Mouse (Mus musculus): ENCODE data around the gene Fbp1. TPM values are rescaled to one million over a fixed set of nuclear protein-coding genes. Genes with fewer than 3 reads are reported as not detected.

Gene Fbp1
- polyA plus RNA-seq, 1 experiment from 2014 or later, result 529 TPM

DNA sequence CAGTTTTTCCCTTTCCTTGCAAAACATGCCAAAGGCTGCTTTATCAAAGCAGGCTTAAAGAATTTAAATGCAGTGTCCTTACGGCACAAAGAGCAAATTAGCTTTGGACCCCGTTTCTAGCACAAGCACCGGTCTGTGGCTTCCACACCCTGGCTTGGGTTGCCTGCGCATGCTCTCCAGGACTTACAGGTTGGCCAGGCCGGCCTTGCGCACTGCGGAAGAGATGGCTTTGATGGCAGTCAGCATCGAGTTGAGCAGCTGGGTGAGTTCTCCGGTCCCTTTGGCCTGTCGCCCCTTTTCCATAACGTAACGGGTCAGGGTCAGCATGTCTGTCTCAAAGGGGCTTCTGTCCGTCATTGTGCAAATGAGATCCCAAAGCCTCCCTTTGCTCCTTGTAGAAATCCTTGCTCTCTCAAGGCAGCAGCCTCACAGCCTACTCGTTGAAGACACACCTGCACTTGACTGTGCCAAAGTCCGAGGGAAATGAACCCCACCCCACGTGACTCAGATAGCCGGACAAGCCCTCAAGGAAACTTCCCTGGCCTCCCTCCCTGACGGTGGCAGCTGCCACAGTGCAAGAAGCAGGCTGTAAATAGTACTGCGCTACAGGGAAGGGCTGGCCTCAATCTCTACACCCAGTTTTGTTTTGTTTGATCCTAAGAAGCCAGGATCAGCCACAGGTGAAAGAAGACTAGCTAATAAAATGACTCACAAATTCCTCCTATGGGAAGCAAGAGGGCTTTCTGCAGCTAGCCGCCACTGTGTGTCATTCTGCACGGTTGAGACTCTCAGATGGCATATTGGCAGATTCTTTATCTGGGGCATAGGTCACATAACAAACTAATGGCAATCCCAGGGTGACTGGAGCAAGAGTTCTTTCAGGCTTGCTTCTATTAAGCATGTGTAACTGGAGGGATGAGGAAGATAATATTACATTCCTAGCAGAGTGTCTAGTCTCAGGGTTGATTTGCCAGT, 29.9 kb downstream of the Fbp1 start, which contains the start of gene Fbp2:
Fbp2 (minus strand) TSS at position 482 of the 975 bp plus-strand sequence.
- peak within 1 kb of the TSS; percentile 95 for H3K27ac ChIP-seq (ENCODE audit: low read depth, low read length)
- 31% methylated on average over 21 of the region's 21 CpGs for WGBS
- H3K36me3 ChIP-seq (ENCODE audit: control insufficient read depth, insufficient read depth), result peaks cover 16% of the 10 kb centered on the region; the same call in 1 of the 2 replicates
- peak; percentile 5; the same call in 1 of the 2 replicates for TF ChIP-seq CTCF (IDR thresholded peaks at IDR 0.05; ENCODE audit: low read depth)
- peak; percentile 94 for ATAC-seq
- H3K9me3 ChIP-seq (ENCODE audit: control insufficient read depth), result no peaks in the 10 kb centered on the region
- peak within 1 kb of the TSS; percentile 71 for H3K4me2 ChIP-seq (replicated peaks; ENCODE audit: low read depth)
- peak within 1 kb of the TSS; percentile 40 for H3K4me3 ChIP-seq (ENCODE audit: low read depth, low read length)
- peak within 1 kb of the TSS; percentile 48; the same call in 1 of the 2 replicates for H3K9ac ChIP-seq (ENCODE audit: low read depth, low read length)
- no peaks in the 10 kb centered on the region for H3K27me3 ChIP-seq (replicated peaks; ENCODE audit: control insufficient read depth, insufficient read depth, low read length)
- no peaks in the 10 kb centered on the region for H3K4me1 ChIP-seq (replicated peaks; ENCODE audit: control insufficient read depth, insufficient read depth, low read length)

DNA sequence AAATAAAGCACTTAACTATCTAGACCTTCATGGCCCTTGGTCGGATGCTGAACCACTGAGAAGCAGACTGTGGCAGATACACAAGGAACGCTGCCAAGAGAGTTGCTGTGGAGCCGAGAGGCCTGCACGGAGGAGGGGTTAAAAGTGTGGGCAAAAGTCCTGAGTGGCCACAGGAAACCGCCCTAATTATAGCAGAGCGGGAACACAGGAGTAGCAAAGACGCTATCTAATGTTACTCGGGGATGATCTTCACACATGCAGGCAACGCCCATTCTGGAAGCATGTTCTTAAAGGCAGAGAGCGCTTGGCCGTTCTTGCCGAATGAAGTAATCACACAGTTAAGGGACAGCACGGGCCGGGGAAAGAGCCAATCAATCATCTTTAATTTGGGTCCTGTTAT, 31.2 kb downstream of the Fbp1 start:
- Histone ChIP-seq H3K4me2 (replicated peaks; ENCODE audit: low read depth) (peak overlapping the region; percentile 71), H3K9me3 (ENCODE audit: control insufficient read depth) (no peaks in the 10 kb centered on the region), H3K9ac (ENCODE audit: low read depth, low read length) (no peak overlapping the region), H3K4me3 (ENCODE audit: low read depth, low read length) (peak overlapping the region; percentile 40), H3K27me3 (replicated peaks; ENCODE audit: control insufficient read depth, insufficient read depth, low read length) (no peaks in the 10 kb centered on the region), H3K36me3 (ENCODE audit: control insufficient read depth, insufficient read depth) (peaks cover 20% of the 10 kb centered on the region; the same call in 1 of the 2 replicates), H3K4me1 (replicated peaks; ENCODE audit: control insufficient read depth, insufficient read depth, low read length) (no peaks in the 10 kb centered on the region), H3K27ac (ENCODE audit: low read depth, low read length) (peak overlapping the region; percentile 95)
- 37% methylated on average over 14 of the region's 14 CpGs for WGBS
- no peak for TF ChIP-seq CTCF (IDR thresholded peaks at IDR 0.05; ENCODE audit: low read depth)
- no peak; the same call in 1 of the 2 replicates for ATAC-seq

DNA sequence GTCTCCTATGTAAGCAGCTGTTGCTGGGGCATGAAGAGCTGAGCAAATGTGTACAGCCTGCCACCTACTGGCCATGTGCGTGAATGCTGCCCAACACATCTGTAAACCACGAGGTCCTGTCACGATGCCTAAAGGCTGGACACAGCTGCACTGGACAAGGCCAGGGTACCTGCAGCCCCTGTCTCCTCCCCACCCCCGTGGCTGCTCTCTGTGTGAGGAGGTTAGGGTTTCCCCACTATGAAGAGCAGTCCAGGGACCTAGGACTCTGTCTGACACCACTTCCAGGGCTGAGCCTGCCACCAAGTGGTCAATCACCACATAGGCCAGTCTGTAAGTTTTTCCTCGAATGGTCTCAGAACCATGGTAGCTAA, 31.8 kb downstream of the Fbp1 start:
- Histone ChIP-seq H3K27ac (ENCODE audit: low read depth, low read length) (0 out of 2 replicates have a peak overlapping the region, but pooled peaks have one; percentile 95), H3K4me3 (ENCODE audit: low read depth, low read length) (peak overlapping the region; percentile 40), H3K9me3 (ENCODE audit: control insufficient read depth) (no peaks in the 10 kb centered on the region), H3K36me3 (ENCODE audit: control insufficient read depth, insufficient read depth) (peaks cover 24% of the 10 kb centered on the region; the same call in 1 of the 2 replicates), H3K27me3 (replicated peaks; ENCODE audit: control insufficient read depth, insufficient read depth, low read length) (no peaks in the 10 kb centered on the region), H3K4me1 (replicated peaks; ENCODE audit: control insufficient read depth, insufficient read depth, low read length) (no peaks in the 10 kb centered on the region), H3K4me2 (replicated peaks; ENCODE audit: low read depth) (peak overlapping the region; percentile 71), H3K9ac (ENCODE audit: low read depth, low read length) (no peak overlapping the region)
- TF ChIP-seq CTCF (IDR thresholded peaks at IDR 0.05; ENCODE audit: low read depth), result peak; percentile 94
- WGBS, result 5% methylated on average over 5 of the region's 5 CpGs
- peak; percentile 43 for ATAC-seq

DNA sequence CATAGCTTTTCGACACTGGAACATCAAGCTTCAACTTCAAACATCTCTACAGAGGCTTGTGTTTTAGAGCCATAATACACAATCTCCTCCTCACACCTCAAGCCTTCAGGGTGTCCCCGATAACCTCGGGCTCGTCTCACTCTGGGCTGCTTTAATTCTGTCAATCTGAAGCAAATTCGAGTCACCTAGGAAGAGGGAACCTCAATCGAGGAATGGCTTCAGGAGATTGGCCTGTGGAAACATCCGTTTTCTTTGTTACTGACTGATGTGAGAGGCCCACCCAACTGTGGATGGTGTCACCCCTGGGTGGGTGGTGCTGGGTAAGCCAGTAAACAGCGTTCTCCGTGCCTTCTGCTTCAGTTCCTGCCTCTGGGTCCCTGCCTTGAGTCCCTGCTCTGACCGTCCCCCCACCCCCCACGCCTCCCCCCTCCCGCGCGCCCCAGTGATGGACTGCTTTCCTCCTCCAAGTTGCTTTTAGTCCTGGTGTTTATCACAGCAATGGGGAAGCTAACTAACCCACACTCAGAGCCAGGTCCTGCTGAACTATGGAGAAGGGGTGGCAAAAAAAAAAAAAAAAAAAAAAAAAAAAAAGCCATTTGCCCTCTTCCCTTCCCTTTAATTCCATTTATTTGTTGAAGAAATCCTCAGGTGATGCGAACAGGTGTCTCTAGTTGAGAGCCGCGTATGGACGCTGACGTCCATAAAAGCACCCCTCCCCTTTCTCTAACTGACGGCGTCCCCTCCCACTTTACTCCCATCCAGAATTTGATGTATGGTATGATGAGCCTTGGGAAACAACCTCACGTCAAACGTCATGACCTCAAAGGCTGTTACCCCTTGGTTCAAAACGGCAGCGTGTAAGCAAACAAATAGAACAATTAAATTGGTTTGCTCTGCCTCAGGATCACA, 32.4 kb downstream of the Fbp1 start:
- Histone ChIP-seq H3K4me2 (replicated peaks; ENCODE audit: low read depth) (peak overlapping the region; percentile 71), H3K9ac (ENCODE audit: low read depth, low read length) (no peak overlapping the region), H3K36me3 (ENCODE audit: control insufficient read depth, insufficient read depth) (peaks cover 25% of the 10 kb centered on the region; the same call in 1 of the 2 replicates), H3K27ac (ENCODE audit: low read depth, low read length) (no peak overlapping the region), H3K4me3 (ENCODE audit: low read depth, low read length) (peak overlapping the region; percentile 40), H3K4me1 (replicated peaks; ENCODE audit: control insufficient read depth, insufficient read depth, low read length) (no peaks in the 10 kb centered on the region), H3K27me3 (replicated peaks; ENCODE audit: control insufficient read depth, insufficient read depth, low read length) (no peaks in the 10 kb centered on the region), H3K9me3 (ENCODE audit: control insufficient read depth) (no peaks in the 10 kb centered on the region)
- 41% methylated on average over 25 of the region's 25 CpGs for WGBS
- no peak for TF ChIP-seq CTCF (IDR thresholded peaks at IDR 0.05; ENCODE audit: low read depth)
- no peak for ATAC-seq

DNA sequence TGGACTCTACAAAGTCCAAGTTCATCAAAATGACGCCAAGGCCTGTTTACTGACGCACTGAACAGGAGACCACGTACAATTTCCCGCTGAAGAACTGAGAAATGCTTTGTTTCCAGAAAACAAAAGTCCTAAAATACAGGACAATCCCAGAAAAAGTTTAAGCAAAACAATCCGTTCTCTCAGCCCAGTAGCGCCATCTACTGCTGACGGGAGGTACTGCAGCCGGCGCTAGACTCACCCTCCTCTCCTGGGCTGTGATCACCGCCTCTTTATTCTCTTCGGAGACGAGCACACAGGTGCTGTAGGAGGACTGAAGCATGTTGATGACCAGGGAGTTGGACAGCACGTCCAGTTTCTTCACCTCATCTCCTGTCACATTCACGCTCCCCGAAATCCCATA, 33.4 kb downstream of the Fbp1 start:
- TF ChIP-seq CTCF (IDR thresholded peaks at IDR 0.05; ENCODE audit: low read depth), result peak; percentile 93
- 23% methylated on average over 15 of the region's 15 CpGs for WGBS
- Histone ChIP-seq H3K27me3 (replicated peaks; ENCODE audit: control insufficient read depth, insufficient read depth, low read length) (no peaks in the 10 kb centered on the region), H3K4me1 (replicated peaks; ENCODE audit: control insufficient read depth, insufficient read depth, low read length) (no peaks in the 10 kb centered on the region), H3K4me3 (ENCODE audit: low read depth, low read length) (no peak overlapping the region), H3K9me3 (ENCODE audit: control insufficient read depth) (no peaks in the 10 kb centered on the region), H3K27ac (ENCODE audit: low read depth, low read length) (no peak overlapping the region), H3K4me2 (replicated peaks; ENCODE audit: low read depth) (peak overlapping the region; percentile 32; the same call in 1 of the 2 replicates), H3K9ac (ENCODE audit: low read depth, low read length) (no peak overlapping the region), H3K36me3 (ENCODE audit: control insufficient read depth, insufficient read depth) (peaks cover 35% of the 10 kb centered on the region; the same call in 1 of the 2 replicates)
- no peak for ATAC-seq

Data from intestine, postnatal 0 days (tissue).